8 mouse cellular contexts compared by ENCODE assay signal in genomic region chr2:9593931-9594330, GRCm38 (mm10).
A peak's percentile ranks its signal among the peaks of the same experiment; 100 is the strongest.
DNase-seq lines count a peak whose midpoint lies in the region; ATAC-seq and TF ChIP-seq lines count a peak whose summit lies in the region.

No protein-coding gene starts in this region.

- no peak overlapping the region for H3K4me3 ChIP-seq in hindbrain, embryonic 16.5 days (ENCODE audit: low read length)
- H3K4me3 ChIP-seq in hindbrain, embryonic 12.5 days = no peak overlapping the region
- no peak overlapping the region for H3K4me3 ChIP-seq in myocyte
- H3K4me3 ChIP-seq in hindbrain, embryonic 11.5 days (ENCODE audit: low read depth, low read length) = no peak overlapping the region
- no peak overlapping the region for H3K4me3 ChIP-seq in intestine, postnatal 0 days (ENCODE audit: low read depth, low read length)

- TF ChIP-seq CTCF in intestine, postnatal 0 days (IDR thresholded peaks at IDR 0.05; ENCODE audit: low read depth) = no peak

- no peak for TF ChIP-seq POLR2A in myocyte (IDR thresholded peaks at IDR 0.05; ENCODE audit: insufficient read length, low read depth)

- H3K9me3 ChIP-seq in hindbrain, embryonic 16.5 days (ENCODE audit: control insufficient read depth, low read length) = no peaks in the 10 kb centered on the region
- no peaks in the 10 kb centered on the region for H3K9me3 ChIP-seq in hindbrain, embryonic 12.5 days (replicated peaks)
- H3K9me3 ChIP-seq in hindbrain, embryonic 11.5 days (ENCODE audit: control insufficient read depth, low read length) = no peaks in the 10 kb centered on the region
- H3K9me3 ChIP-seq in intestine, postnatal 0 days (ENCODE audit: control insufficient read depth) = no peaks in the 10 kb centered on the region

- H3K4me2 ChIP-seq in hindbrain, embryonic 16.5 days (ENCODE audit: low read length) = no peak overlapping the region
- no peak overlapping the region for H3K4me2 ChIP-seq in hindbrain, embryonic 12.5 days (replicated peaks)
- H3K4me2 ChIP-seq in myocyte (ENCODE audit: low read depth) = peak overlapping the region; percentile 31
- no peak overlapping the region for H3K4me2 ChIP-seq in hindbrain, embryonic 11.5 days (replicated peaks; ENCODE audit: low read depth, low read length)
- no peak overlapping the region for H3K4me2 ChIP-seq in intestine, postnatal 0 days (replicated peaks; ENCODE audit: low read depth)

- WGBS in hindbrain, embryonic 16.5 days = 35% methylated on average over 10 of the region's 10 CpGs
- 35% methylated on average over 10 of the region's 10 CpGs for WGBS in hindbrain, embryonic 12.5 days
- WGBS in hindbrain, embryonic 11.5 days = 39% methylated on average over 10 of the region's 10 CpGs
- WGBS in intestine, postnatal 0 days = 29% methylated on average over 10 of the region's 10 CpGs

- no peak overlapping the region for H3K27ac ChIP-seq in hindbrain, embryonic 16.5 days (ENCODE audit: low read depth, low read length)
- H3K27ac ChIP-seq in hindbrain, embryonic 12.5 days = no peak overlapping the region
- H3K27ac ChIP-seq in hindbrain, embryonic 11.5 days (ENCODE audit: low read depth, low read length) = no peak overlapping the region
- no peak overlapping the region for H3K27ac ChIP-seq in intestine, postnatal 0 days (ENCODE audit: low read depth, low read length)

- no peaks in the 10 kb centered on the region for H3K27me3 ChIP-seq in hindbrain, embryonic 16.5 days (replicated peaks; ENCODE audit: control insufficient read depth, insufficient read depth, low read length)
- H3K27me3 ChIP-seq in hindbrain, embryonic 12.5 days = no peaks in the 10 kb centered on the region
- H3K27me3 ChIP-seq in myocyte (ENCODE audit: control insufficient read depth, insufficient read depth, insufficient read length) = no peaks in the 10 kb centered on the region
- no peaks in the 10 kb centered on the region for H3K27me3 ChIP-seq in hindbrain, embryonic 11.5 days (ENCODE audit: control insufficient read depth, insufficient read depth, low read length)
- no peaks in the 10 kb centered on the region for H3K27me3 ChIP-seq in intestine, postnatal 0 days (replicated peaks; ENCODE audit: control insufficient read depth, insufficient read depth, low read length)

- ATAC-seq in hindbrain, embryonic 16.5 days = peak; percentile 40; the same call in 1 of the 2 replicates
- ATAC-seq in hindbrain, embryonic 12.5 days (ENCODE audit: low FRiP score) = no peak
- peak; percentile 94 for ATAC-seq in CD4-positive, CD25-positive, alpha-beta regulatory T cell, adult 4 months
- ATAC-seq in hindbrain, embryonic 11.5 days (ENCODE audit: low FRiP score) = no peak
- ATAC-seq in intestine, postnatal 0 days = no peak

- H3K36me3 ChIP-seq in hindbrain, embryonic 16.5 days (ENCODE audit: control insufficient read depth, insufficient read depth, low read length) = no peaks in the 10 kb centered on the region
- H3K36me3 ChIP-seq in hindbrain, embryonic 12.5 days = no peaks in the 10 kb centered on the region
- H3K36me3 ChIP-seq in myocyte (ENCODE audit: control insufficient read depth, insufficient read depth) = no peaks in the 10 kb centered on the region
- H3K36me3 ChIP-seq in hindbrain, embryonic 11.5 days (ENCODE audit: control insufficient read depth, insufficient read depth, low read length) = no peaks in the 10 kb centered on the region
- H3K36me3 ChIP-seq in intestine, postnatal 0 days (ENCODE audit: control insufficient read depth, insufficient read depth) = no peaks in the 10 kb centered on the region

- no peaks in the 10 kb centered on the region for H3K4me1 ChIP-seq in hindbrain, embryonic 16.5 days (ENCODE audit: control insufficient read depth, insufficient read depth, low read depth, low read length)
- H3K4me1 ChIP-seq in hindbrain, embryonic 12.5 days = no peaks in the 10 kb centered on the region
- no peaks in the 10 kb centered on the region for H3K4me1 ChIP-seq in hindbrain, embryonic 11.5 days (replicated peaks; ENCODE audit: control insufficient read depth, insufficient read depth, low read length)
- H3K4me1 ChIP-seq in intestine, postnatal 0 days (replicated peaks; ENCODE audit: control insufficient read depth, insufficient read depth, low read length) = no peaks in the 10 kb centered on the region

- H3ac ChIP-seq in myocyte (ENCODE audit: control insufficient read depth, insufficient read length) = no peak overlapping the region

- H3K9ac ChIP-seq in hindbrain, embryonic 16.5 days (ENCODE audit: low read depth, low read length) = no peak overlapping the region
- H3K9ac ChIP-seq in hindbrain, embryonic 12.5 days = no peak overlapping the region
- no peak overlapping the region for H3K9ac ChIP-seq in hindbrain, embryonic 11.5 days (ENCODE audit: low read depth, low read length)
- H3K9ac ChIP-seq in intestine, postnatal 0 days (ENCODE audit: low read depth, low read length) = no peak overlapping the region

- peak; percentile 38 for DNase-seq in fibroblast of lung, adult 2 months (ENCODE audit: low read depth)
- DNase-seq in hindbrain, embryonic 11.5 days (ENCODE audit: low spot score) = no peak
- no peak for DNase-seq in layer of hippocampus, adult 11-12 months (ENCODE audit: low spot score)

- H3K79me2 ChIP-seq in myocyte (ENCODE audit: control insufficient read depth, insufficient read depth) = no peaks in the 10 kb centered on the region

TF ChIP-seq in myocyte, 11 proteins besides CTCF, POLR2A, EP300 and RAD21:
- peak in 1 of 3 experiments; percentile 9 for TF ChIP-seq MYOD1 (IDR thresholded peaks at IDR 0.05; ENCODE audit: control insufficient read depth in 1 of 3, insufficient read length in 2 of 3, low read depth in 2 of 3)
- no peak for TF ChIP-seq TCF12 (IDR thresholded peaks at IDR 0.05; ENCODE audit: insufficient read depth, poor library complexity, severe bottlenecking)

Comparison
In these comparisons a context has a peak if more than half of its experiments do, and no peak if none do; other contexts are left out.
1. ATAC-seq: peak in hindbrain, embryonic 16.5 days (single experiment) and CD4-positive, CD25-positive, alpha-beta regulatory T cell, adult 4 months (single experiment); none in hindbrain, embryonic 12.5 days (single experiment), hindbrain, embryonic 11.5 days (single experiment) and intestine, postnatal 0 days (single experiment).